ENCODE assay signal across 14 mouse cellular contexts in the genomic region with DNA sequence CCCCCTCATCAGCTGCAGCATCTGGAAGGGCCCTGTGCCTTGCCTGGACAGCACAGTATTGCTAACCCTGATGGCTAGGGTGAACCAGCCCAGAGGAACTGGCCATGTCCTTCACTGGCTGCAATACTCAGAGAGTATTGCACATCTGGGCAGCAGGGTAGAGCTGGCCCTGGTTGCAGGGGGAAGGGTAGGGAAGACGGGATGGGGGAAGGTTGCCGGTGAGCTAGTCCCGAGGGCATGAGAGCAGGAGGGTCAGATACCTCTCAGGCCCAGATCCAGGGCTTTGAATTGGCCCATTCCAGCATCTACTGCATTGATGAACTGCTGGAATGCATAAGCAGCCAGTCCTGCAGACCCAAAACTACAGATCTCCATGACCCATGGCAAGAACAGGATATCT. TPM values are rescaled to one million over a fixed set of nuclear protein-coding genes. Genes with fewer than 3 reads are reported as not detected.
DNase-seq lines count a peak whose midpoint lies in the region.
"Had no signal": no experiment of that assay in that cellular context is flagged by ENCODE, and none has a peak within 500 bp of the region (broad histone marks: within the 10 kb centered on the region; RNA-seq: fewer than 3 reads in every experiment).

No protein-coding gene starts in this region.

- intact Hi-C loops in gastrocnemius, postnatal 14 days (cut with DNase I; ENCODE audit: low total_unique reads) = no loop called here

- DNase-seq in adrenal gland, adult 2 months = peak; percentile 40
- no peak for DNase-seq in adrenal gland, adult 18-20 months (ENCODE audit: low spot score in 2 of 2)
- DNase-seq in adrenal gland, postnatal 36 days = peak; percentile 27 to 45
- DNase-seq in adrenal gland, postnatal 4 days (ENCODE audit: low spot score in 2 of 2) = no peak
- peak; percentile 9 for DNase-seq in gastrocnemius, postnatal 14 days
- DNase-seq in gastrocnemius, postnatal 25 days = no peak
- DNase-seq in adipocyte (ENCODE audit: low spot score) = peak; percentile 34
- no peak for DNase-seq in cerebellum, postnatal 14 days
- DNase-seq: cerebellum, adult 11-12 months; cerebellum, adult 8-10 months; cerebellum, postnatal 10 days; gastrocnemius, postnatal 36 days; heart, adult 11 months; kidney, adult 2 months had no signal

RNA-seq across cellular contexts. Expression of gene Sept10, which starts 24.9 kb away (rescaled TPM):
- total RNA-seq in adrenal gland, adult 2 months (2021) = 10 to 100 TPM; 40.9 to 48.2 TPM
- 8.0 and 8.3 TPM in 2 replicates for polyA plus RNA-seq in adrenal gland, adult 2 months (2012; rRNA removed)
- total RNA-seq in adrenal gland, adult 18-20 months (2021) = 10 to 100 TPM; 36.5 to 38.8 TPM
- total RNA-seq in adrenal gland, postnatal 36 days (2021) = 10 to 100 TPM; 42.4 to 61.2 TPM
- 10 to 100 TPM; 63.2 to 64.6 TPM for total RNA-seq in adrenal gland, postnatal 4 days (2021)
- total RNA-seq in gastrocnemius, postnatal 14 days (2021) = 10 to 100 TPM; 16.6 to 17.0 TPM
- total RNA-seq in gastrocnemius, postnatal 25 days (2021) = 1 to 10 TPM; 6.7 to 8.3 TPM

RNA-seq across cellular contexts. Expression of gene Sowahc, which starts 25.0 kb away (rescaled TPM):
- total RNA-seq in adrenal gland, adult 2 months (2021) = 10 to 100 TPM; 29.8 to 45.9 TPM
- 11.4 and 15.2 TPM in 2 replicates for polyA plus RNA-seq in adrenal gland, adult 2 months (2012; rRNA removed)
- total RNA-seq in adrenal gland, adult 18-20 months (2021) = 10 to 100 TPM; 34.8 to 56.6 TPM
- 10 to 100 TPM; 32.1 to 34.5 TPM for total RNA-seq in adrenal gland, postnatal 36 days (2021)
- total RNA-seq in adrenal gland, postnatal 4 days (2021) = 10 to 100 TPM; 22.6 to 23.2 TPM
- 1 to 10 TPM; 1.4 to 2.3 TPM for total RNA-seq in gastrocnemius, postnatal 14 days (2021)
- 1 to 10 TPM in 1 of 2 experiments, under 1 TPM in 1; 0.87 to 2.0 TPM for total RNA-seq in gastrocnemius, postnatal 25 days (2021)

Comparison
In these comparisons a context has a peak if more than half of its experiments do, and no peak if none do; other contexts are left out.
1. DNase-seq: peak in adrenal gland, adult 2 months (single experiment), adrenal gland, postnatal 36 days (2 of 2), gastrocnemius, postnatal 14 days (single experiment) and adipocyte (single experiment); none in adrenal gland, adult 18-20 months (0 of 2), adrenal gland, postnatal 4 days (0 of 2), gastrocnemius, postnatal 25 days (single experiment) and cerebellum, postnatal 14 days (0 of 2).
2. RNA of gene Sowahc, which starts 25.0 kb away (total RNA-seq): 34.8 to 56.6 TPM in adrenal gland, adult 18-20 months, 29.8 to 45.9 TPM in adrenal gland, adult 2 months, 32.1 to 34.5 TPM in adrenal gland, postnatal 36 days and 22.6 to 23.2 TPM in adrenal gland, postnatal 4 days; 1.4 to 2.3 TPM in gastrocnemius, postnatal 14 days and 0.87 to 2.0 TPM in gastrocnemius, postnatal 25 days; every median in the first group is over 4 times any median in the second.